Mouse (Mus musculus): ENCODE measurements at regions not wholly inside any gene's neighbourhood (a gene's known extent, or its start where the extent isn't known, plus 50 kb on each side); places are given as distances from the start of the nearest gene placed in this dataset.
"Not testable (repeated sequence)": the region's sequence is repeated elsewhere in the genome, so short reads cannot be mapped to it uniquely, and the experiment has no call there.

GRCm38 (mm10) chr8:126790214-126790613, 155.4 kb downstream of the Tomm20 start:
- no peak for DNase-seq (ENCODE audit: low read depth, low spot score)
- Histone ChIP-seq H3K36me3 (ENCODE audit: control insufficient read depth, insufficient read depth, low read length, poor library complexity, severe bottlenecking) (no peaks in the 10 kb centered on the region), H3K27me3 (ENCODE audit: control insufficient read depth, insufficient read depth, low read length, poor library complexity, severe bottlenecking) (no peaks in the 10 kb centered on the region)

- Histone ChIP-seq H3K27me3 (ENCODE audit: control insufficient read depth, insufficient read depth, low read length, poor library complexity, severe bottlenecking) (no peaks in the 10 kb centered on the region), H3K36me3 (ENCODE audit: control insufficient read depth, insufficient read depth, low read length, poor library complexity, severe bottlenecking) (no peaks in the 10 kb centered on the region)
- DNase-seq (ENCODE audit: low read depth, low spot score) = peak; percentile 31
These were observed 156.6 kb downstream of the Tomm20 start for GRCm38 (mm10) chr8:126789076-126789475.

- H3K36me3 ChIP-seq (ENCODE audit: control insufficient read depth, insufficient read depth, low read length, poor library complexity, severe bottlenecking) = no peaks in the 10 kb centered on the region
- no peak for DNase-seq (ENCODE audit: low read depth, low spot score)
- H3K27me3 ChIP-seq (ENCODE audit: control insufficient read depth, insufficient read depth, low read length, poor library complexity, severe bottlenecking) = no peaks in the 10 kb centered on the region
These were observed 157.0 kb downstream of the Tomm20 start for GRCm38 (mm10) chr8:126788669-126789068.

GRCm38 (mm10) chr8:126787398-126787797, 158.2 kb downstream of the Tomm20 start:
- H3K27me3 ChIP-seq (ENCODE audit: control insufficient read depth, insufficient read depth, low read length, poor library complexity, severe bottlenecking) = no peaks in the 10 kb centered on the region
- DNase-seq (ENCODE audit: low read depth, low spot score) = no peak

GRCm38 (mm10) chr8:126785211-126785610, 160.4 kb downstream of the Tomm20 start:
- DNase-seq (ENCODE audit: low read depth, low spot score) = no peak
- Histone ChIP-seq H3K27me3 (ENCODE audit: control insufficient read depth, insufficient read depth, low read length, poor library complexity, severe bottlenecking) (no peaks in the 10 kb centered on the region), H3K36me3 (ENCODE audit: control insufficient read depth, insufficient read depth, low read length, poor library complexity, severe bottlenecking) (no peaks in the 10 kb centered on the region)

More at GRCm38 (mm10) chr8:126787398-126787797, 158.2 kb downstream of the Tomm20 start:
- H3K36me3 ChIP-seq (ENCODE audit: control insufficient read depth, insufficient read depth, low read length, poor library complexity, severe bottlenecking) = no peaks in the 10 kb centered on the region

- H3K36me3 ChIP-seq (ENCODE audit: control insufficient read depth, insufficient read depth, low read length, poor library complexity, severe bottlenecking) = no peaks in the 10 kb centered on the region
- DNase-seq (ENCODE audit: low read depth, low spot score) = no peak
- H3K27me3 ChIP-seq (ENCODE audit: control insufficient read depth, insufficient read depth, low read length, poor library complexity, severe bottlenecking) = no peaks in the 10 kb centered on the region
These were observed 161.0 kb downstream of the Tomm20 start for GRCm38 (mm10) chr8:126784604-126785003.

GRCm38 (mm10) chr8:126783703-126784440, 161.8 kb downstream of the Tomm20 start:
- no peak for DNase-seq (ENCODE audit: low read depth, low spot score)
- Histone ChIP-seq H3K36me3 (ENCODE audit: control insufficient read depth, insufficient read depth, low read length, poor library complexity, severe bottlenecking) (no peaks in the 10 kb centered on the region), H3K27me3 (ENCODE audit: control insufficient read depth, insufficient read depth, low read length, poor library complexity, severe bottlenecking) (no peaks in the 10 kb centered on the region)

- no peak for DNase-seq (ENCODE audit: low read depth, low spot score)
- no peaks in the 10 kb centered on the region for H3K27me3 ChIP-seq (ENCODE audit: control insufficient read depth, insufficient read depth, low read length, poor library complexity, severe bottlenecking)
- no peaks in the 10 kb centered on the region for H3K36me3 ChIP-seq (ENCODE audit: control insufficient read depth, insufficient read depth, low read length, poor library complexity, severe bottlenecking)
These were observed 167.0 kb downstream of the Tomm20 start for GRCm38 (mm10) chr8:126778673-126779072.

GRCm38 (mm10) chr8:126778131-126778530, 167.5 kb downstream of the Tomm20 start:
- Histone ChIP-seq H3K36me3 (ENCODE audit: control insufficient read depth, insufficient read depth, low read length, poor library complexity, severe bottlenecking) (no peaks in the 10 kb centered on the region), H3K27me3 (ENCODE audit: control insufficient read depth, insufficient read depth, low read length, poor library complexity, severe bottlenecking) (no peaks in the 10 kb centered on the region)
- no peak for DNase-seq (ENCODE audit: low read depth, low spot score)

- H3K36me3 ChIP-seq (ENCODE audit: control insufficient read depth, insufficient read depth, low read length, poor library complexity, severe bottlenecking) = no peaks in the 10 kb centered on the region
- no peaks in the 10 kb centered on the region for H3K27me3 ChIP-seq (ENCODE audit: control insufficient read depth, insufficient read depth, low read length, poor library complexity, severe bottlenecking)
- DNase-seq (ENCODE audit: low read depth, low spot score) = peak; percentile 46
These were observed 168.8 kb downstream of the Tomm20 start for GRCm38 (mm10) chr8:126776605-126777469.

- Histone ChIP-seq H3K27me3 (ENCODE audit: control insufficient read depth, insufficient read depth, low read length, poor library complexity, severe bottlenecking) (no peaks in the 10 kb centered on the region), H3K36me3 (ENCODE audit: control insufficient read depth, insufficient read depth, low read length, poor library complexity, severe bottlenecking) (no peaks in the 10 kb centered on the region)
- DNase-seq (ENCODE audit: low read depth, low spot score) = no peak
These were observed 170.3 kb downstream of the Tomm20 start for GRCm38 (mm10) chr8:126775334-126775733.

- H3K36me3 ChIP-seq (ENCODE audit: control insufficient read depth, insufficient read depth, low read length, poor library complexity, severe bottlenecking) = no peaks in the 10 kb centered on the region
- DNase-seq (ENCODE audit: low read depth, low spot score) = no peak
- H3K27me3 ChIP-seq (ENCODE audit: control insufficient read depth, insufficient read depth, low read length, poor library complexity, severe bottlenecking) = no peaks in the 10 kb centered on the region
These were observed 170.8 kb downstream of the Tomm20 start for GRCm38 (mm10) chr8:126774816-126775215.

GRCm38 (mm10) chr8:126772748-126773147, 172.9 kb downstream of the Tomm20 start:
- Histone ChIP-seq H3K27me3 (ENCODE audit: control insufficient read depth, insufficient read depth, low read length, poor library complexity, severe bottlenecking) (no peaks in the 10 kb centered on the region), H3K36me3 (ENCODE audit: control insufficient read depth, insufficient read depth, low read length, poor library complexity, severe bottlenecking) (no peaks in the 10 kb centered on the region)
- no peak for DNase-seq (ENCODE audit: low read depth, low spot score)

GRCm38 (mm10) chr8:126772194-126772593, 173.4 kb downstream of the Tomm20 start:
- Histone ChIP-seq H3K36me3 (ENCODE audit: control insufficient read depth, insufficient read depth, low read length, poor library complexity, severe bottlenecking) (no peaks in the 10 kb centered on the region), H3K27me3 (ENCODE audit: control insufficient read depth, insufficient read depth, low read length, poor library complexity, severe bottlenecking) (no peaks in the 10 kb centered on the region)
- no peak for DNase-seq (ENCODE audit: low read depth, low spot score)

- H3K36me3 ChIP-seq (ENCODE audit: control insufficient read depth, insufficient read depth, low read length, poor library complexity, severe bottlenecking); H3K27me3 ChIP-seq (ENCODE audit: control insufficient read depth, insufficient read depth, low read length, poor library complexity, severe bottlenecking); DNase-seq (ENCODE audit: low read depth, low spot score): not testable (repeated sequence)
These were observed 175.3 kb downstream of the Tomm20 start for GRCm38 (mm10) chr8:126770374-126770773.

Measured in splenic B cell, adult 2 months (primary cell).